Mouse (Mus musculus): ENCODE data around the gene Slc25a21. TPM values are rescaled to one million over a fixed set of nuclear protein-coding genes. Genes with fewer than 3 reads are reported as not detected.

Gene Slc25a21
- polyA plus RNA-seq, 1 experiment from 2014 or later = 0.25 TPM

DNA sequence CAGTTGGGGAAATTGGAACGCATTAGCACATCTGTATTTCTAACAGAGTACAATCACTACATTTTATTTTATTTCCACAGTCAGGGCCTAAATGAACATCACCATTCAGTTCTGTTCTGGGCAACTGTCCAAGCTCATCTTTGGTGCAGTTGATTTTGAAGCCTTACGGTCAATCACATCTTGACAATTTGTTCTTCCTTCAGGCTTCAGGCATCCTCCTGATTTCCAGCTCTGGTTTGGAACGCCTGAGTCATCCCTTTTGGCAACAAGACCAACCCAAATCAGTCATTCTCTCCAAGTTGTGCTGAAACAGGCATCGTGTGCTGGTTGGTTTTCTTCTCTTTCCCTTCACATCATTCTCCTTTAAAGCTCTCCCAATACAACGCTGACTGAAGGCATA lies 416.1 kb downstream of the Slc25a21 start:
- no peak for ATAC-seq (ENCODE audit: low FRiP score, low read depth)

DNA sequence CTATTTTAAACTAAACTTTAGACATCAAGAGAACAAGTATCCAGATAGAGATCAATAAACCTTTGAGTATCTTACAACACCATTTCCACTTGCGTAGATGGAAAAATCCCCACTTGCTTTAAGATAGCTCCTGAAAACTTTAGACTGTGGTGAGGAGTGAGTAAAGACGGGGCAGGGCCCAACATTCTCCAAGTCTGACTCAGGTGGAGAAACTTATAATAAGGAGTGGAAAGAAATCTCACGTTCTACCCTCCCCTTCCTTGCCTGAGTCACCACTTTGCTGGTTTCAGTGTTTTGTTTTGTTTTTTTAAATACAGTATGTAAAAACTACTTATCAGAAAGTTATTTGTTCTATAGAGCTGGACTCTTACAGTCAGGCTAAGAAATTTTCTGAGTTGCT lies 417.7 kb downstream of the Slc25a21 start:
- Histone ChIP-seq H3K9ac (no peak overlapping the region), H3K4me1 (no peaks in the 10 kb centered on the region), H3K4me2 (replicated peaks) (no peak overlapping the region), H3K36me3 (no peaks in the 10 kb centered on the region), H3K27me3 (replicated peaks) (no peaks in the 10 kb centered on the region), H3K9me3 (no peaks in the 10 kb centered on the region), H3K4me3 (no peak overlapping the region), H3K27ac (no peak overlapping the region)
- no peak for ATAC-seq (ENCODE audit: low FRiP score, low read depth)
- 87% methylated on average over 3 of the region's 3 CpGs for WGBS

More for the DNA sequence above, 416.1 kb downstream of the Slc25a21 start:
- no peaks in the 10 kb centered on the region for H3K4me1 ChIP-seq
- no peak overlapping the region for H3K9ac ChIP-seq
- H3K27me3 ChIP-seq (replicated peaks) = no peaks in the 10 kb centered on the region
- H3K36me3 ChIP-seq = no peaks in the 10 kb centered on the region
- WGBS = 84% methylated on average over 5 of the region's 5 CpGs
- H3K9me3 ChIP-seq = no peaks in the 10 kb centered on the region
- no peak overlapping the region for H3K4me3 ChIP-seq
- H3K4me2 ChIP-seq (replicated peaks) = no peak overlapping the region
- no peak overlapping the region for H3K27ac ChIP-seq

GRCm38 (mm10) chr12:56773941-56774340 lies 423.3 kb downstream of the Slc25a21 start:
- H3K4me3 ChIP-seq = no peak overlapping the region
- ATAC-seq (ENCODE audit: low FRiP score, low read depth) = no peak
- no peak overlapping the region for H3K4me2 ChIP-seq (replicated peaks)
- no peak overlapping the region for H3K27ac ChIP-seq
- H3K36me3 ChIP-seq = no peaks in the 10 kb centered on the region
- no peaks in the 10 kb centered on the region for H3K27me3 ChIP-seq (replicated peaks)
- H3K9me3 ChIP-seq = no peaks in the 10 kb centered on the region
- 86% methylated on average over 6 of the region's 6 CpGs for WGBS
- no peak overlapping the region for H3K9ac ChIP-seq
- H3K4me1 ChIP-seq = no peaks in the 10 kb centered on the region

- WGBS = 74% methylated on average over 5 of the region's 5 CpGs
- H3K9me3 ChIP-seq = no peaks in the 10 kb centered on the region
- ATAC-seq (ENCODE audit: low FRiP score, low read depth) = no peak
- H3K27me3 ChIP-seq (replicated peaks) = no peaks in the 10 kb centered on the region
- H3K4me2 ChIP-seq (replicated peaks) = no peak overlapping the region
- H3K4me3 ChIP-seq = no peak overlapping the region
- H3K9ac ChIP-seq = no peak overlapping the region
- H3K27ac ChIP-seq = no peak overlapping the region
- no peaks in the 10 kb centered on the region for H3K36me3 ChIP-seq
- no peaks in the 10 kb centered on the region for H3K4me1 ChIP-seq
These were observed 427.9 kb downstream of the Slc25a21 start for GRCm38 (mm10) chr12:56769421-56769820.

- Histone ChIP-seq H3K4me1 (no peaks in the 10 kb centered on the region), H3K9ac (no peak overlapping the region), H3K27ac (no peak overlapping the region), H3K4me2 (replicated peaks) (no peak overlapping the region), H3K36me3 (no peaks in the 10 kb centered on the region), H3K4me3 (no peak overlapping the region), H3K9me3 (no peaks in the 10 kb centered on the region), H3K27me3 (replicated peaks) (no peaks in the 10 kb centered on the region)
- 80% methylated on average over 6 of the region's 6 CpGs for WGBS
- ATAC-seq (ENCODE audit: low FRiP score, low read depth) = no peak
These were observed 429.8 kb downstream of the Slc25a21 start for GRCm38 (mm10) chr12:56767474-56767873.

GRCm38 (mm10) chr12:56737104-56737503 lies 460.2 kb downstream of the Slc25a21 start:
- no peak overlapping the region for H3K4me3 ChIP-seq
- no peak overlapping the region for H3K9ac ChIP-seq
- no peak overlapping the region for H3K27ac ChIP-seq
- WGBS = 92% methylated on average over 4 of the region's 4 CpGs
- no peaks in the 10 kb centered on the region for H3K9me3 ChIP-seq
- H3K27me3 ChIP-seq (replicated peaks) = no peaks in the 10 kb centered on the region
- no peak for ATAC-seq (ENCODE audit: low FRiP score, low read depth)
- no peaks in the 10 kb centered on the region for H3K4me1 ChIP-seq
- no peak overlapping the region for H3K4me2 ChIP-seq (replicated peaks)
- no peaks in the 10 kb centered on the region for H3K36me3 ChIP-seq

- H3K9ac ChIP-seq = no peak overlapping the region
- no peak overlapping the region for H3K4me2 ChIP-seq (replicated peaks)
- no peak for ATAC-seq (ENCODE audit: low FRiP score, low read depth)
- 67% methylated on average over 4 of the region's 4 CpGs for WGBS
- H3K27ac ChIP-seq = no peak overlapping the region
- no peaks in the 10 kb centered on the region for H3K4me1 ChIP-seq
- H3K9me3 ChIP-seq = no peaks in the 10 kb centered on the region
- H3K4me3 ChIP-seq = no peak overlapping the region
- H3K27me3 ChIP-seq (replicated peaks) = no peaks in the 10 kb centered on the region
- H3K36me3 ChIP-seq = no peaks in the 10 kb centered on the region
These were observed 469.6 kb downstream of the Slc25a21 start for GRCm38 (mm10) chr12:56727631-56728030.

DNA sequence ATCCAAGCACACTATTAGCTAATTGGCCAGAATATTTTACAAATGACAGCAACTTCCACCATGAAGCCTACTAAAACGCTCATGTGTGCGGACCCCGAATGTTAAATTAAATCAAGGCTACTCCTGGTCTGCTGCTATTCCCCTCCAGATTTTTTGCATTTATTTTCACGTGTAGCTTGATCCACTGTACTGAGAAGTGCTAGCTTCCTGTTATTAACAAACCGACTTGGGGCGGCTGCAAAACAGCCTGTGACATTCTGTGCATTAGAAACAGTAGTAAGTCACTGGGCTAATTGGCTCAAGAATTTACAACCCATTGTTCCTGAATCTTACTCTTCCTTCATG lies 478.6 kb downstream of the Slc25a21 start:
- H3K27me3 ChIP-seq (replicated peaks) = peaks cover 16% of the 10 kb centered on the region; the same call in 1 of the 2 replicates
- H3K36me3 ChIP-seq = no peaks in the 10 kb centered on the region

DNA sequence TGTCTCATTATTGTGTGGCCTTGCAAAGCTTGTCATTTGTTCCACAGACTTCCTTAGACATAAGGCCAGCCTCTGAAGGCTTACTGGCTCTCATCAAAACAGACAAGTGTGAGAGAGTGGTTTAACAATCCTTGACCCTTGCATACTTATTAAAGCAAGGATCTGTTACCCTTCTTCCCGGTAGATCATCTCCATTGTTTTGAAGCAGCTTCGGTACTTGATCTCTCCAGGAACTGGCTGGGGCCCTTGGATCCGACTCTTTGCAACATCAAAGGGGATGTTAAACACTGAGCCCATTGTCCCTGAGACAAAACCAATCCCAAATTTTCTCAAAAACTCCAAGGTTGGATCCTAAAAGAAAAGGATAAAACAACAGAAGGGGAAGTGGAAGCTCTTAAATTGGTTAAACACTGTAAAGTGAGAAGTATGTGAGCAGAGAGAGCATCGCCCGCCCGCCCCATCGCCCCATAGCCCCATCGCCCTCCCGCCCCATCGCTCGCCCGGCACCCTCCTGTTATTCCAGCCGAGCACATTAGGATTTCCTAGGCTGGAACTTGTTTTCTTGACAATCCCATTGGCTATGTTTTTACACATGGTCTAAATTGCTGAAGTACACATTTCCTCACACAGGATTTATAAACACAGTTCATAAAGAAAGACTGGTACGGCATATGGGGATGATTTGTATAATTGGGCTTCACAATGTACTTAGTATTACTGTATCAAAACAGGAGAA lies 479.1 kb downstream of the Slc25a21 start:
- H3K36me3 ChIP-seq = no peaks in the 10 kb centered on the region
- H3K4me1 ChIP-seq = no peaks in the 10 kb centered on the region
- H3K9me3 ChIP-seq = no peaks in the 10 kb centered on the region
- WGBS = 5% methylated on average over 14 of the region's 14 CpGs
- peaks cover 16% of the 10 kb centered on the region; the same call in 1 of the 2 replicates for H3K27me3 ChIP-seq (replicated peaks)
- no peak for ATAC-seq (ENCODE audit: low FRiP score, low read depth)
- no peak overlapping the region for H3K4me3 ChIP-seq
- H3K27ac ChIP-seq = no peak overlapping the region
- H3K9ac ChIP-seq = no peak overlapping the region
- 0 out of 2 replicates have a peak overlapping the region, but pooled peaks have one; percentile 29 for H3K4me2 ChIP-seq (replicated peaks)

More for the DNA sequence above, 478.6 kb downstream of the Slc25a21 start:
- WGBS = 23% methylated on average over 6 of the region's 6 CpGs
- H3K9ac ChIP-seq = no peak overlapping the region
- no peak overlapping the region for H3K4me3 ChIP-seq
- no peak for ATAC-seq (ENCODE audit: low FRiP score, low read depth)
- no peaks in the 10 kb centered on the region for H3K9me3 ChIP-seq
- no peaks in the 10 kb centered on the region for H3K4me1 ChIP-seq
- 0 out of 2 replicates have a peak overlapping the region, but pooled peaks have one; percentile 29 for H3K4me2 ChIP-seq (replicated peaks)
- H3K27ac ChIP-seq = no peak overlapping the region

GRCm38 (mm10) chr12:56701004-56701403 lies 496.3 kb downstream of the Slc25a21 start:
- 10% methylated on average over 6 of the region's 6 CpGs for WGBS
- Histone ChIP-seq H3K4me2 (replicated peaks) (no peak overlapping the region), H3K9me3 (no peaks in the 10 kb centered on the region), H3K27me3 (replicated peaks) (peaks cover 72% of the 10 kb centered on the region), H3K9ac (no peak overlapping the region), H3K4me3 (no peak overlapping the region), H3K36me3 (no peaks in the 10 kb centered on the region), H3K4me1 (peaks cover 11% of the 10 kb centered on the region), H3K27ac (no peak overlapping the region)
- ATAC-seq (ENCODE audit: low FRiP score, low read depth) = no peak

GRCm38 (mm10) chr12:56699915-56700900 lies 497.1 kb downstream of the Slc25a21 start:
- H3K36me3 ChIP-seq = no peaks in the 10 kb centered on the region
- H3K27me3 ChIP-seq (replicated peaks) = peaks cover 80% of the 10 kb centered on the region
- peaks cover 18% of the 10 kb centered on the region for H3K4me1 ChIP-seq
- ATAC-seq (ENCODE audit: low FRiP score, low read depth) = no peak
- H3K4me3 ChIP-seq = peak overlapping the region; percentile 9; the same call in 1 of the 2 replicates
- no peak overlapping the region for H3K27ac ChIP-seq
- no peak overlapping the region for H3K9ac ChIP-seq
- H3K4me2 ChIP-seq (replicated peaks) = peak overlapping the region; percentile 41
- 3% methylated on average over 44 of the region's 44 CpGs for WGBS
- no peaks in the 10 kb centered on the region for H3K9me3 ChIP-seq

DNA sequence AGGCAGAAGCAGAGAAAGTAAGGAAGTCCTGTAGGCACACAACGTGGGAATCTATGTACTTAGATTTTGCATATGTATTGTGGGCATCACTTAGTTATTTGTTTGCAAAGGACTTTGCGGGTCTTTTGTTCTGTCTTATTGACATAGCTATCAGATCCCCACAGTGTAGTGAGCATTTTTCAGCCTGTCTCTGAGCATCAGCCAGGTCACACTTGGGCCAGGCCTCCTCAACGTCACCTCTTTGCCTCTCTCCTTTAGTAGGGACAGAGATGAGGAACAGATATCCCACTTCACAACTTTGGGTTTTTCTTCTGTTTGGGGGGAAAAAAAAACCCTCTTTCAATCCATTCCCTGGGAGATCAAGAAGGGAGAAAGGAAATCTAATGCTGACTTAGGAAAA lies 497.9 kb downstream of the Slc25a21 start:
- WGBS = 7% methylated on average over 3 of the region's 3 CpGs
- no peak overlapping the region for H3K4me3 ChIP-seq
- no peaks in the 10 kb centered on the region for H3K9me3 ChIP-seq
- H3K4me2 ChIP-seq (replicated peaks) = no peak overlapping the region
- H3K9ac ChIP-seq = no peak overlapping the region
- H3K27me3 ChIP-seq (replicated peaks) = peaks cover 82% of the 10 kb centered on the region
- no peak overlapping the region for H3K27ac ChIP-seq
- H3K4me1 ChIP-seq = peaks cover 18% of the 10 kb centered on the region
- no peaks in the 10 kb centered on the region for H3K36me3 ChIP-seq
- ATAC-seq (ENCODE audit: low FRiP score, low read depth) = no peak
